Mouse (Mus musculus): ENCODE results near the gene Yju2. TPM values are rescaled to one million over a fixed set of nuclear protein-coding genes. Genes with fewer than 3 reads are reported as not detected.
A peak's percentile ranks its signal among the peaks of the same experiment; 100 is the strongest.

Gene Yju2
- polyA plus RNA-seq, 1 experiment: not detected

DNA sequence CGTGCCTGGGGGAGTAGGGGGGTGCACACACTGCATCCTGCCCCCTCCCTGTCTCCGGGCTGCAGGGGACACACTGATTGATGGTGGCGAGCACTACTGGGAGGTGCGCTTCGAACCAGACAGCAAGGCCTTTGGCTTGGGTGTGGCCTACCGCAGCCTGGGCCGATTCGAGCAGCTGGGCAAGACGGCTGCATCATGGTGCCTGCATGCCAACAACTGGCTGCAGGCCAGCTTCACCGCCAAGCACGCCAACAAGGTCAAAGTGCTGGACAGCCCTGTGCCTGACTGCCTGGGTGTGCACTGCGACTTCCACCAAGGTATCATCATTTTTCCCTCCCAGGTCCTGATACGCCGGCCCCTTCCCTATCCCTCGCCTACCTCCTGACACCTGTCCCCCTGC lies 37.1 kb downstream of the Yju2 start:
- 83% methylated on average over 15 of the region's 15 CpGs for WGBS
- no peak for TF ChIP-seq CTCF (IDR thresholded peaks at IDR 0.05; ENCODE audit: insufficient read depth, low read depth, low read length)
- TF ChIP-seq POLR2A (IDR thresholded peaks at IDR 0.05; ENCODE audit: insufficient read depth, low read depth, low read length): no peak
- Histone ChIP-seq H3K27ac (ENCODE audit: insufficient read depth, low read depth, low read length) (no peak overlapping the region), H3K4me3 (ENCODE audit: insufficient read depth, low read depth, low read length) (no peak overlapping the region), H3K4me1 (ENCODE audit: control insufficient read depth, insufficient read depth, low read length) (peaks cover 10% of the 10 kb centered on the region)

DNA sequence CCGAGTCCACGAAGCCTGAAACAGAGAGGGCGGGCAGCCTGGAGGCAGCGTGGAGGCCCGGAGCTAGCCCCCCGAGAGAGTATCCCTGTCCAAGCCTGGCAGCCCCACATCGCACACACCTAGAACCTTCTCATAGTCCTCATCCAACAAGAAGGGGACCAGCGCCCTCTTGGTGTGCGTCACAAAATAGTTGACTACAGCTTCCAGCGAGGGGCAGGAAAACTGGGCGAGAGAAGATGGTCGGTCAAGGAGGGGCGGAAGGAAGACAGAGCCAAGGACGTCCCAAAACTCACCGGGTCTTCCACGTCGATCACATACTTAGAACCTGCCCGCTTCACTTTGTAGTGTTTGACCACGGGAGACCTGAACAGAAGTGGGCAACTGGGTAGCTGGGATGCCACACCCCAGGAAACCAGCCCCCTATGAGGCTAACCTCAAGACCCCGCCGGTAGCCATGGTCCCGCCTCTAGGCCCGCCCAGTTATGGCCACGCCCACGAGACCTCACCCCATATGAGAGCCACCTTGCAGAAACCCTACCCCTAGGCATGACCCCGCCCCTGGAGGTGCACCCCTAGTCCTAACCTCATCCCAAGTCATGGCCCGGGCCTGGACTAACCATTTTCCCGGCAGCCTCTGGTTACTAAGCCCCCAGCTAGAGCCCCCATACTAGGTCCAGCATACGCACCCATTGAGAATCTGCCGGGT lies 41.0 kb downstream of the Yju2 start:
- H3K27ac ChIP-seq (ENCODE audit: insufficient read depth, low read depth, low read length): no peak overlapping the region
- no peak for TF ChIP-seq POLR2A (IDR thresholded peaks at IDR 0.05; ENCODE audit: insufficient read depth, low read depth, low read length)
- TF ChIP-seq CTCF (IDR thresholded peaks at IDR 0.05; ENCODE audit: insufficient read depth, low read depth, low read length): no peak
- WGBS: 13% methylated on average over 30 of the region's 30 CpGs
- no peaks in the 10 kb centered on the region for H3K4me1 ChIP-seq (ENCODE audit: control insufficient read depth, insufficient read depth, low read length)
- H3K4me3 ChIP-seq (ENCODE audit: insufficient read depth, low read depth, low read length): no peak overlapping the region

DNA sequence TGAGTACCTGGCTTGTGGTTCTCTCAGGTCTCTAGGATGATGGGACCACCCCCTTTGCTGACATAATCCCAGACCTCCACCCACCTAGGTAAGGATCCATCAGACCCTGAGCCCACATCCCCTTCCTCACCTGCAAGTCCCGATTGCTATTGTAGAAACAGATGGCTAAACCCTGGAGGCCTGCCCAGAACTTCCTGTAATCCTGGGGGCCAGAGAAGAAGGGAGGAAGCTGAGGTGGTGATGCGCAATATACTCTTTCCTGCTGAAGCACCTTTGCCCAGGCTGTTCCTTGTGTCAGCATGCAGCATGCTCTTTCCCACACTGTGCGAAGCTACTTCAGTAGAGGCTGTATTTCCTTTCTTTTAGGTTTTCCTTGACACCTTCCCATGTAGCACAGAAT lies 44.1 kb downstream of the Yju2 start:
- H3K4me1 ChIP-seq (ENCODE audit: control insufficient read depth, insufficient read depth, low read length): no peaks in the 10 kb centered on the region
- H3K4me3 ChIP-seq (ENCODE audit: insufficient read depth, low read depth, low read length): no peak overlapping the region
- 81% methylated on average over 3 of the region's 3 CpGs for WGBS
- no peak overlapping the region for H3K27ac ChIP-seq (ENCODE audit: insufficient read depth, low read depth, low read length)
- no peak for TF ChIP-seq CTCF (IDR thresholded peaks at IDR 0.05; ENCODE audit: insufficient read depth, low read depth, low read length)
- no peak for TF ChIP-seq POLR2A (IDR thresholded peaks at IDR 0.05; ENCODE audit: insufficient read depth, low read depth, low read length)

DNA sequence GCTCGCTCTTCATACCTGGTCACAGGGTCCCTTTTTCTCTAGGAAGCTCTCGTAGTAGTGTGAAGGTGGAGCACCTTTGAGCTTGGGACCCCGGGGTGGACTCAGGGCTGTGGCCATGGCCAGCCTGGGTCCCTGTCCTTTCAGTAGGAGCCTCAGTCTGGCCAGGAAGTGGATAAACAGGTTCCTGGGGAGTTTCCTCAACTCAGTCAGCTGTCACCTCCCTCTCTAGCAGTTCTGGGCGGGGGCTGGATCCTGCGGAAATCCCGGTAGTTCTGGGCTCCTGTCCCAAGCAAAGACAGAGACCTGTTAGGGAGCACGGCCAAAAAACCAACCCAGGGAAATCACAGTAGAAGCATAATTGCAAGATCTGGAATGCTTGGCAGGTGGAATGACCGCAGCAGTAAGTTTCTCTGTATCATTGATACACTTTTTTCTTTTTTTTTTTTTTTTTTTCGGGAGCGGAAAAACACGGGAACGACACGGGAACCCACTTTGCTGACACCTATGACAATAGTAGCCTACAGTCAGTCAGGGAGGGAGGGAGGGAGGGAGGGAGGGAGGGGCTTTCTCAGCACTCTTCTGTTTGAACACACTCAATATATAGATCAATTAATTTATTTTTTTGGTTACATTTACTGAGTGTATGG lies 46.6 kb downstream of the Yju2 start, which contains the start of the genes Stap2 and Mpnd:
Stap2 (minus strand) TSS at position 170 of the 647 bp plus-strand sequence.
Mpnd (plus strand) TSS at position 297 of the 647 bp plus-strand sequence.
- H3K27ac ChIP-seq (ENCODE audit: insufficient read depth, low read depth, low read length): no peak within 1 kb of the TSS

DNA sequence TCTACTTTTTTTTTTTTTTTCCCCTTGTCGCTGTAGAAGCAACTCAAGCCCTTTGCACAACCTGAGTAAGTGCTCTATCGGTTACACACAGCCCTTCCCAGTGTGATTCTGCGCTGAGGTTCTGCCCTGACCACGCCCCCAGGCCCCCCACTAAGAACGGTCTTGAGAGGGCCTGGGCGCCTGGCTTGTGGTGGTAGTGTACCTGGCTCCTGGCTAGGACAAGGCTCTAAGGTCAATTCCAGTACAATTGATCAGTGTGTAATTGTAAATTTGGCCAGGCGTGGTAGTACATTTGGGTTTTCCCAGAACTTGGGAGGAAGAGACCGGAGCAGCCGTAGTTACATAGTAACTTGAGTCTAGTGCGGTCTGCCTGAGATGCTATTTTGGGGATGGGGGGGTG lies 48.1 kb downstream of the Yju2 start:
- TF ChIP-seq POLR2A (IDR thresholded peaks at IDR 0.05; ENCODE audit: insufficient read depth, low read depth, low read length) (no peak), CTCF (IDR thresholded peaks at IDR 0.05; ENCODE audit: insufficient read depth, low read depth, low read length) (no peak)
- 64% methylated on average over 10 of the region's 10 CpGs for WGBS
- H3K4me3 ChIP-seq (ENCODE audit: insufficient read depth, low read depth, low read length): no peak overlapping the region
- no peak overlapping the region for H3K27ac ChIP-seq (ENCODE audit: insufficient read depth, low read depth, low read length)
- peaks cover 14% of the 10 kb centered on the region for H3K4me1 ChIP-seq (ENCODE audit: control insufficient read depth, insufficient read depth, low read length)

More for the DNA sequence above, 46.6 kb downstream of the Yju2 start, which contains the start of the genes Stap2 and Mpnd:
- TF ChIP-seq POLR2A (IDR thresholded peaks at IDR 0.05; ENCODE audit: insufficient read depth, low read depth, low read length): no peak
- no peak for TF ChIP-seq CTCF (IDR thresholded peaks at IDR 0.05; ENCODE audit: insufficient read depth, low read depth, low read length)
- Histone ChIP-seq H3K4me1 (ENCODE audit: control insufficient read depth, insufficient read depth, low read length) (peaks cover 10% of the 10 kb centered on the region), H3K4me3 (ENCODE audit: insufficient read depth, low read depth, low read length) (no peak within 1 kb of the TSS)
- WGBS: 50% methylated on average over 13 of the region's 13 CpGs

DNA sequence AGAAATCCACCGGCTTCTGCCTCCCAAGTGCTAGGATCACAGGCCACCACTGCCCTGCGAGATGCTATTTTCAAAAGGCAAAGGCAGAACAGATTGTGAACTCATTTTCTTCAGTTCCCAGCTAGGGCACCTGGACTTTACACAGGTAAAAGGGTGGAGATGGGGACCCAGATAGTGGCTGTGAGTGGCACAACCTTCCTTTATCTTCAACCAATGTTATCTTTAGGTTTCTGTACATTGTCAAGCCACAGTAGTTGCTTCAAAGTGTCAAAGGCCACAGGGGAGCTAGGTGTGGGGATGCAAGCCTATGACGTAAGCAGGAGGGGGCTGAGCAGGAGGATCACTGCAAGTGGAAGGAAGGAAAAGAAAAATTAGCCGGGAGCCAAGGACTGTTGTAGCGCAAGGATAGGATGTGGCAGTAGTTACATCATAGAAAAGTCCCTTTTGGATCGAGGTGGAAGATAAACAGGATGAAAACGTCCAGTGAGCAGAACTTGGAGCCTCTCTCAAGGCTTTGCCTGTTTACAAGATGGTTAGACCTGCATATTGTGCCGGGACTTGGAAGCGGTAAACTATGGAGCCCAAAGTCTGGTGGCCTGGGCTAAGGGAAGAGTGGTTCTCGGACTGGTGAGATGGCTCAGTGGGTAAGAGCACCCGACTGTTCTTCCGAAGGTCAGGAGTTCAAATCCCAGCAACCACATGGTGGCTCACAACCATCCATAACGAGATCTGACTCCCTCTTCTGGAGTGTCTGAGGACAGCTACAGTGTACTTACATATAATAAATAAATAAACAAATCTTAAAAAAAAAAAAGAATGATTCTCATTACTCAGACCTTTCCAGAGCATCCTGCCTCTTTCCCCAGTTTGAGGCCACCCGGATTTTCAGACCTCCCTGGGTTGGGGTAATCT lies 48.8 kb downstream of the Yju2 start:
- Histone ChIP-seq H3K27ac (ENCODE audit: insufficient read depth, low read depth, low read length) (no peak overlapping the region), H3K4me3 (ENCODE audit: insufficient read depth, low read depth, low read length) (no peak overlapping the region), H3K4me1 (ENCODE audit: control insufficient read depth, insufficient read depth, low read length) (peaks cover 14% of the 10 kb centered on the region)
- WGBS: 41% methylated on average over 14 of the region's 14 CpGs
- no peak for TF ChIP-seq POLR2A (IDR thresholded peaks at IDR 0.05; ENCODE audit: insufficient read depth, low read depth, low read length)
- no peak for TF ChIP-seq CTCF (IDR thresholded peaks at IDR 0.05; ENCODE audit: insufficient read depth, low read depth, low read length)

DNA sequence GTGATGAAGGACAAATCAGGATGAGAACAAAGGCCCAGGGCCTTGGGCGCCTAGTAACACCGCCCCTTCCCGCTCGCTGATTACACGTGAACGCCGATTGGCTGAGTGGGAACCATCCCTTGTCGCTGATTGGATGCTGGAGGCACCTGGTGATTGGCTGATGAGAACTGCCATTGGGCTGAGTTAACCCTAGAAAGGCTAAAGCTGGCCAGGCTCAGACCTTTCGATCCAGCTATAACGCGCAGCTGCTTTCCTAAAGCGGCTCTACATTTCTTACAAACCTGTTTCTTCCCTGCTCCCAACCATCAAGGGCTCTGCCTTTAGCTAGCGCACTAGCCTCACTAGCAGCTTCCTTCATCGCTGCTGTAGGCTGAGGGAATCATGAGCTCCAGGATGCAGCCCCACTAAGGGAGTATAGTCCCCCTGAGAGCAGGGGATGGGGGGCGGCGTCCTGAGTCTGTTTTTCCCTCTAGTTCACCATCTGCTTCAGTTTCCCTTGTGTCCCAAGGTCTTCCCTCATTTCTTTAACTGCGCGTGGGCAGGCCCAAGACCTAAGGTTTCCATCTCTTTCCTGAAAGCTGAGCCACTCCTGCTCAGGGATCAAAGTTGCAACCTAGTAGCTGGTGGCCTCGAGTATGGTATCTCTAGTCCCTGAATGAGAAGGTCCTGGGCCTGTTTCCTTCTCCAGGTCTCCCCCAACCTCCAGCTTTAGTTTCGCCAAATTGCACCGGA lies 49.6 kb downstream of the Yju2 start:
- H3K27ac ChIP-seq (ENCODE audit: insufficient read depth, low read depth, low read length): peak overlapping the region; percentile 35; the same call in 1 of the 2 replicates
- H3K4me1 ChIP-seq (ENCODE audit: control insufficient read depth, insufficient read depth, low read length): peaks cover 14% of the 10 kb centered on the region
- TF ChIP-seq POLR2A (IDR thresholded peaks at IDR 0.05; ENCODE audit: insufficient read depth, low read depth, low read length) (peak; percentile 51), CTCF (IDR thresholded peaks at IDR 0.05; ENCODE audit: insufficient read depth, low read depth, low read length) (no peak)
- WGBS: 0% methylated on average over 21 of the region's 21 CpGs
- peak overlapping the region; percentile 58 for H3K4me3 ChIP-seq (ENCODE audit: insufficient read depth, low read depth, low read length)
